Mouse (Mus musculus) heart, embryonic 14.5 days (tissue): ENCODE measurements around the gene Man1a2. TPM values are rescaled to one million over a fixed set of nuclear protein-coding genes. Genes with fewer than 3 reads are reported as not detected.

Source experiments
- ATAC-seq: fragments of 200-750 bp; cut with Nextera tagmentation; 2 replicates; pipeline ENCODE4 v1.8.0; 2017; ENCODE audit warnings: low read depth, moderate TSS enrichment; ENCODE audit not compliant: insufficient number of reproducible peaks, insufficient read depth, low FRiP score
- H3K27ac ChIP-seq, 2 experiments: fragments of 200-500 bp in 1 of 2; fragments of 300-500 bp in 1 of 2; sonication (generic) in 1 of 2; replicated peaks in 1 of 2; 2 replicates each; pipeline ENCODE4 v1.5.1; 2012 to 2014; ENCODE audit warnings: low read depth in 2 of 2, low read length in 2 of 2, control low read depth in 1 of 2, mild to moderate bottlenecking in 1 of 2, mixed read lengths in 1 of 2; ENCODE audit not compliant: control insufficient read depth in 1 of 2, insufficient read depth in 1 of 2
- H3K27me3 ChIP-seq: fragments of 300-500 bp; sonication (generic); 2 replicates; pipeline ENCODE4 v1.6.1; 2014; ENCODE audit warnings: mild to moderate bottlenecking, low read length, control low read depth; ENCODE audit not compliant: control insufficient read depth, insufficient read depth
- H3K36me3 ChIP-seq: fragments of 300-500 bp; sonication (generic); 2 replicates; pipeline ENCODE4 v1.6.1; 2014; ENCODE audit warnings: mild to moderate bottlenecking, control low read depth, low read length, mixed read lengths; ENCODE audit not compliant: control insufficient read depth, insufficient read depth
- H3K4me1 ChIP-seq, 2 experiments: fragments of 200-500 bp in 1 of 2; fragments of 300-500 bp in 1 of 2; sonication (generic) in 1 of 2; 2 replicates each; pipeline ENCODE4 v1.6.1; 2012 to 2014; ENCODE audit warnings: low read length in 2 of 2, control low read depth in 1 of 2, mixed read lengths in 1 of 2; ENCODE audit not compliant: control insufficient read depth in 2 of 2, insufficient read depth in 2 of 2
- H3K4me2 ChIP-seq: fragments of 300-500 bp; sonication (generic); 2 replicates; pipeline ENCODE4 v1.6.1; 2014; ENCODE audit warnings: mild to moderate bottlenecking, low read length
- H3K4me3 ChIP-seq, 2 experiments: fragments of 200-500 bp in 1 of 2; fragments of 300-500 bp in 1 of 2; sonication (generic) in 1 of 2; 2 replicates each; pipeline ENCODE4 v1.5.1; 2012 to 2014; ENCODE audit warnings: low read length in 2 of 2, mild to moderate bottlenecking in 2 of 2, control low read depth in 1 of 2, low read depth in 1 of 2, moderate library complexity in 1 of 2; ENCODE audit not compliant: control insufficient read depth in 1 of 2, insufficient read depth in 1 of 2
- H3K9ac ChIP-seq: fragments of 300-500 bp; sonication (generic); 2 replicates; pipeline ENCODE4 v1.6.1; 2014; ENCODE audit warnings: mild to moderate bottlenecking, low read length
- H3K9me3 ChIP-seq: fragments of 300-500 bp; sonication (generic); 2 replicates; pipeline ENCODE4 v1.6.1; 2016; ENCODE audit warnings: low read length, control low read depth; ENCODE audit not compliant: control insufficient read depth
- WGBS: fragments of 180-500 bp; shearing (Covaris S2); extraction: QIAGEN DNeasy Blood & Tissue Kit; methylation state at CpG from one replicate; pipeline ENCODE4 v1.1.7; 2014; 5-methylcytosine and 5-hydroxymethylcytosine counted together
- polyA plus RNA-seq: library from polyadenylated mRNA; unstranded; fragments of >200 nt; fragmentation: Nextera tagmentation; extraction: Ambion mirVana; gene quantifications from 2 replicates; pipeline ENCODE4 v1.2.1, GENCODE M21; 2014

Gene Man1a2
- polyA plus RNA-seq, 1 experiment from 2014 or later, result 76.3 TPM

DNA sequence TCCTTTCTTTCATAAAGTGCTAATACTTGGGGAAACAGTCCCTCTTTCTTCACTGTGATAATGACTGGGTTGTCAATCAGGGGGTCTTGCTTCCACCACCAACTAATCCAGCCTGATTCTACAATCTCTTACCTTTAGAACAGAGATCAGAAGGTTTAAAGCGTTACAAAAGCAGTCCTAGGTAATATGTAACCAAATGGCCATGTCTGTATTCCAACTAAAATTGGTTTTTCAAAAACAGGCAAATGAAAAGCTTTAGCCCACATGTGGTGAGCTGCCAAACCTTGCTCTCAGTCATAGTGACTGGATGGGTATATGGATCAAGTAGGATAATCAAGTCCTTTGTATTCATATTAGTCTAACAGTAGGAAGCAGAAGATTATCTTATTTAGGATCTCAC is 32.0 kb downstream of the Man1a2 start:
- H3K4me3 ChIP-seq, result no peak overlapping the region
- 93% methylated on average over 1 of the region's 1 CpGs for WGBS
- no peak overlapping the region for H3K9ac ChIP-seq
- no peak for ATAC-seq
- no peaks in the 10 kb centered on the region for H3K9me3 ChIP-seq
- no peaks in the 10 kb centered on the region for H3K27me3 ChIP-seq
- H3K36me3 ChIP-seq, result peaks cover 34% of the 10 kb centered on the region
- H3K4me1 ChIP-seq, result peaks cover 3 to 4% of the 10 kb centered on the region in 2 experiments; a peak in 3 of 4 replicates
- no peak overlapping the region for H3K4me2 ChIP-seq
- H3K27ac ChIP-seq, result no peak overlapping the region

DNA sequence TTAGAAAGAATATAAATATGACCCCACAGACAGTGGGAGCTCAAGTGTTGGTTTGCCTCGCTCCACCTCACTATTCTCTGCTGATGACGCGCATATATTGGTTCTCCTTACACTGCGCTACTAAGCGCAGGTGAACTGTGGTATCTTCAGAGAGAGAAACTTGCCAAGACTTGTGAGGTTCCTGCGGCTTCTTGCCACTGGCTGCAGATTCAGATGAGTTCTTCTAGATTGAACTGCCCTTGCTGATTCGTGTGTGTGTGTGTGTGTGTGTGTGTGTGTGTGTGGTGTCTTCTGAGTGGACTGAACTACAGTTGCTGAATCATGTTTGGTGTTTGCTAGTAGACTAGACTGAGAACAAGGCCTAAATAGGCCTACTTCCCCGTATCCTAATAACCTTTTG is 43.7 kb downstream of the Man1a2 start:
- ATAC-seq, result no peak
- WGBS, result 91% methylated on average over 8 of the region's 8 CpGs
- H3K27me3 ChIP-seq, result no peaks in the 10 kb centered on the region
- no peak overlapping the region for H3K27ac ChIP-seq
- H3K4me1 ChIP-seq, result no peaks in the 10 kb centered on the region
- H3K4me3 ChIP-seq, result no peak overlapping the region
- H3K9me3 ChIP-seq, result no peaks in the 10 kb centered on the region
- no peak overlapping the region for H3K4me2 ChIP-seq
- H3K9ac ChIP-seq, result no peak overlapping the region
- peaks cover 18% of the 10 kb centered on the region for H3K36me3 ChIP-seq

GRCm38 (mm10) chr3:100636255-100636654 is 49.0 kb downstream of the Man1a2 start:
- H3K27me3 ChIP-seq, result no peaks in the 10 kb centered on the region
- H3K9ac ChIP-seq, result no peak overlapping the region
- WGBS, result 74% methylated on average over 2 of the region's 2 CpGs
- no peak overlapping the region for H3K4me3 ChIP-seq
- H3K9me3 ChIP-seq, result no peaks in the 10 kb centered on the region
- peaks cover 21% of the 10 kb centered on the region for H3K36me3 ChIP-seq
- H3K4me2 ChIP-seq, result no peak overlapping the region
- ATAC-seq, result no peak
- no peak overlapping the region for H3K27ac ChIP-seq
- H3K4me1 ChIP-seq, result no peaks in the 10 kb centered on the region; a peak in 1 of 4 replicates

DNA sequence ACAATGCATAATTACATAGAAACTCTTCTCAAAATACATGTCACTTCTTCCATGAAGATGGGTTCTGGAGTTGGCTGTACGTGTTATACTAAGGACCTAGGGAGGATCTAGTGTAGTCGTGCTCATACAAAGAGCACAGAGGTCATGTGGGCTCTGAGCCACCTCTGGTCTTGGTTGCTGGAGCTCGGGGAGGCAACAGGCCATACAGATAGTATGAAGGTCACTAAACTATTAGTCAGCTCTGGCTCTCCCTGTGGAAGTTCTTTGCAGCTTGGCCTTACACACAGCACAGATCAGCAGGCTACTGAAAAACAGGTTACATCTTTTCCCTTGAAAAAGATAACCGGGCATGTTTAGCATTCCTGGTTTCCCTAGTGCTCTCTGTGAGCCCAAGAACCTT is 50.5 kb downstream of the Man1a2 start:
- H3K27me3 ChIP-seq, result no peaks in the 10 kb centered on the region
- no peak for ATAC-seq
- peaks cover 23% of the 10 kb centered on the region for H3K36me3 ChIP-seq
- no peaks in the 10 kb centered on the region; a peak in 1 of 4 replicates for H3K4me1 ChIP-seq
- no peak overlapping the region for H3K9ac ChIP-seq
- 66% methylated on average over 4 of the region's 4 CpGs for WGBS
- H3K4me2 ChIP-seq, result no peak overlapping the region
- 0 out of 4 replicates have a peak overlapping the region, but pooled peaks of 1 of the 2 experiments have one; percentile 24 for H3K27ac ChIP-seq
- H3K9me3 ChIP-seq, result no peaks in the 10 kb centered on the region
- H3K4me3 ChIP-seq, result no peak overlapping the region

DNA sequence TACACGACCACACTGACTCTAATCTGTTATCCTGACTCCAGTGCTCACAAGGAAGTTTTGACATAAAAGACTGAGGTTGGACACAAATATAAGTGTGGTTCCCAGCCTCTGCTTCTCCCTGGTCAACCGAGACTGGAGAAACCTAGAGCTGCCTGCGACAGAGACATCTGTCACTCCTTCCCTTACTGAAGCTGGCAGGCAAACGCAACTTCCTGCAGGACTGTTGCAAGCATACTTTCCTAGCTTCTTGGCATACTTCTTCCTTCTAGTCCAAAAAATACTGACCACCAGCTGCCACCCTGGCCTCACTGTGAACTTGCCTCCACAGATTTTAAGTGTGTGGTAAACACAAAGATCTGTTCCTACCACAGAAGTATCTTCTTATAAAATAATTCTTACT is 66.8 kb downstream of the Man1a2 start:
- no peak for ATAC-seq
- Histone ChIP-seq H3K9me3 (no peaks in the 10 kb centered on the region), H3K9ac (no peak overlapping the region), H3K4me2 (no peak overlapping the region), H3K4me3 (no peak overlapping the region), H3K4me1 (no peaks in the 10 kb centered on the region), H3K27me3 (no peaks in the 10 kb centered on the region), H3K36me3 (peaks cover 19% of the 10 kb centered on the region), H3K27ac (no peak overlapping the region)
- WGBS, result 60% methylated on average over 4 of the region's 4 CpGs

- Histone ChIP-seq H3K36me3 (peaks cover 11% of the 10 kb centered on the region), H3K27ac (no peak overlapping the region), H3K9me3 (no peaks in the 10 kb centered on the region), H3K4me2 (no peak overlapping the region), H3K9ac (no peak overlapping the region), H3K4me3 (no peak overlapping the region), H3K4me1 (peaks cover 0 to 2% of the 10 kb centered on the region in 2 experiments; a peak in 1 of 4 replicates), H3K27me3 (no peaks in the 10 kb centered on the region)
- ATAC-seq, result no peak
- WGBS, result 33% methylated on average over 1 of the region's 1 CpGs
These were observed 74.4 kb downstream of the Man1a2 start for GRCm38 (mm10) chr3:100610916-100611315.

DNA sequence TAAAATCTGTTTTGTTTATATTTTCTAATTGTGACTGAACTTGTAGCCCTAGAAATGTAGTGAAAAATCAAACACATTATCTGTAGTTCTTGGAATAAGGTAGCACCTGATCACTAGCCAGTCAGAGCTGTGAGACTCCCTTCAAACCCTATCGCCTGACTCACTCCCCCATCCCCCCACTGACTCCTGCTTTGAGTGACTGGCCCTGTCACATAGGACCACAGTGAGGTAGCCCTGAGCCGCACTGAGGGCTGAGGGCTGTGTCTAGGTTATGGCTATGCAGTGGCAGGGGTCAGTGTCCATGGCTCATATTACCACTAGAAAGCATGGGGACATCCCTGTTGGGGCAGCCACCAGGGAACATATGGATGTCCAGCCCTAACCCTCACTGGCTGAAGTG is 80.8 kb downstream of the Man1a2 start:
- no peak overlapping the region for H3K9ac ChIP-seq
- H3K4me2 ChIP-seq, result no peak overlapping the region
- peaks cover 7% of the 10 kb centered on the region; the same call in 1 of the 2 replicates for H3K36me3 ChIP-seq
- 76% methylated on average over 2 of the region's 2 CpGs for WGBS
- H3K4me3 ChIP-seq, result no peak overlapping the region
- no peak overlapping the region for H3K27ac ChIP-seq
- peaks cover 3 to 9% of the 10 kb centered on the region in 2 experiments; a peak in 2 of 4 replicates for H3K4me1 ChIP-seq
- no peaks in the 10 kb centered on the region for H3K27me3 ChIP-seq
- ATAC-seq, result no peak; the same call in 1 of the 2 replicates
- no peaks in the 10 kb centered on the region for H3K9me3 ChIP-seq

- Histone ChIP-seq H3K4me3 (no peak overlapping the region), H3K27ac (no peak overlapping the region), H3K36me3 (0 out of 2 replicates have a peak, but pooled peaks cover 2% of the 10 kb centered on the region), H3K4me1 (no peaks in the 10 kb centered on the region), H3K9me3 (no peaks in the 10 kb centered on the region), H3K4me2 (no peak overlapping the region), H3K27me3 (no peaks in the 10 kb centered on the region), H3K9ac (no peak overlapping the region)
- ATAC-seq, result no peak
- 88% methylated on average over 2 of the region's 2 CpGs for WGBS
These were observed 86.0 kb downstream of the Man1a2 start for GRCm38 (mm10) chr3:100599265-100599820.
